Mouse (Mus musculus) embryonic fibroblast, embryonic 13.5 days (primary cell): ENCODE measurements around the gene Sox2.

Experiments
- CTCF ChIP-seq: IDR thresholded peaks from 2 replicates; pipeline ENCODE4 v1.5.1; 2011; ENCODE audit warnings: mild to moderate bottlenecking, control low read depth, low read length, moderate library complexity, borderline replicate concordance; ENCODE audit not compliant: insufficient read depth
- POLR2A ChIP-seq: IDR thresholded peaks from 2 replicates; pipeline ENCODE4 v1.6.1; 2011; ENCODE audit warnings: low read depth, mild to moderate bottlenecking, control low read depth, low read length, moderate library complexity

DNA sequence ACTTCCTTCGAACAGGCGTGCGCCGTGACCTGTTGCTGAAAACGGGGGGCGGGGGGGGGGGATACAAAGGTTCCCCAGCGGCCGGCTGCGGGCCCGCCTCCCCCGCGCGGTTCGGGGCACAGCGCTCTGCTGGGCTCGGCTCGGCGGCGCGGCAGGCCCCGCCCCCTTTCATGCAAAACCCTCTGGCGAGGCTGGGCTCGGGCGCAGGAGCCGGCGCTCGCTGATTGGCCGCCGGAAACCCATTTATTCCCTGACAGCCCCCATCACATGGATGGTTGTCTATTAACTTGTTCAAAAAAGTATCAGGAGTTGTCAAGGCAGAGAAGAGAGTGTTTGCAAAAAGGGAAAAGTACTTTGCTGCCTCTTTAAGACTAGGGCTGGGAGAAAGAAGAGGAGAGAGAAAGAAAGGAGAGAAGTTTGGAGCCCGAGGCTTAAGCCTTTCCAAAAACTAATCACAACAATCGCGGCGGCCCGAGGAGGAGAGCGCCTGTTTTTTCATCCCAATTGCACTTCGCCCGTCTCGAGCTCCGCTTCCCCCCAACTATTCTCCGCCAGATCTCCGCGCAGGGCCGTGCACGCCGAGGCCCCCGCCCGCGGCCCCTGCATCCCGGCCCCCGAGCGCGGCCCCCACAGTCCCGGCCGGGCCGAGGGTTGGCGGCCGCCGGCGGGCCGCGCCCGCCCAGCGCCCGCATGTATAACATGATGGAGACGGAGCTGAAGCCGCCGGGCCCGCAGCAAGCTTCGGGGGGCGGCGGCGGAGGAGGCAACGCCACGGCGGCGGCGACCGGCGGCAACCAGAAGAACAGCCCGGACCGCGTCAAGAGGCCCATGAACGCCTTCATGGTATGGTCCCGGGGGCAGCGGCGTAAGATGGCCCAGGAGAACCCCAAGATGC, at the start of gene Sox2:
- TF ChIP-seq POLR2A (no peak), CTCF (no peak)
